Mouse (Mus musculus) neural tube, embryonic 14.5 days (tissue): ENCODE data around the gene Gnat3. TPM values are rescaled to one million over a fixed set of nuclear protein-coding genes. Genes with fewer than 3 reads are reported as not detected.

Source experiments
- ATAC-seq: fragments of 200-750 bp; cut with Nextera tagmentation; 2 replicates; pipeline ENCODE4 v1.8.0; 2017; ENCODE audit warnings: low read depth, mild to moderate bottlenecking, moderate TSS enrichment, moderate library complexity
- H3K27ac ChIP-seq: fragments of 300-500 bp; sonication (generic); 2 replicates; pipeline ENCODE4 v1.5.1; 2014; ENCODE audit warnings: low read depth, mild to moderate bottlenecking, control low read depth, low read length, moderate library complexity, mixed read lengths
- H3K27me3 ChIP-seq: fragments of 300-500 bp; sonication (generic); 2 replicates; pipeline ENCODE4 v1.6.1; 2014; ENCODE audit warnings: low read length; ENCODE audit not compliant: control insufficient read depth, insufficient read depth
- H3K36me3 ChIP-seq: fragments of 300-500 bp; sonication (generic); 2 replicates; pipeline ENCODE4 v1.6.1; 2014; ENCODE audit warnings: low read length, mixed read lengths; ENCODE audit not compliant: control insufficient read depth, insufficient read depth
- H3K4me1 ChIP-seq: fragments of 300-500 bp; sonication (generic); 2 replicates; pipeline ENCODE4 v1.6.1; 2014; ENCODE audit warnings: low read length; ENCODE audit not compliant: control insufficient read depth, insufficient read depth
- H3K4me2 ChIP-seq: fragments of 300-500 bp; sonication (generic); 2 replicates; pipeline ENCODE4 v1.6.1; 2014; ENCODE audit warnings: mild to moderate bottlenecking, low read depth, low read length, control low read depth
- H3K4me3 ChIP-seq: fragments of 300-500 bp; sonication (generic); 2 replicates; pipeline ENCODE4 v1.5.1; 2014; ENCODE audit warnings: low read depth, low read length, control low read depth, mixed read lengths
- H3K9ac ChIP-seq: fragments of 300-500 bp; sonication (generic); replicated peaks from 2 replicates; pipeline ENCODE4 v1.6.1; 2014; ENCODE audit warnings: low read depth, mild to moderate bottlenecking, control low read depth, low read length, mixed read lengths
- H3K9me3 ChIP-seq: fragments of 300-500 bp; sonication (generic); 2 replicates; pipeline ENCODE4 v1.6.1; 2016; ENCODE audit warnings: low read length; ENCODE audit not compliant: control insufficient read depth
- WGBS: fragments of 180-500 bp; shearing (Covaris S2); extraction: QIAGEN DNeasy Blood & Tissue Kit; methylation state at CpG from one replicate; pipeline ENCODE4 v1.1.7; 2014; 5-methylcytosine and 5-hydroxymethylcytosine counted together
- polyA plus RNA-seq: library from polyadenylated mRNA; unstranded; fragments of >200 nt; fragmentation: Nextera tagmentation; extraction: Ambion mirVana; gene quantifications from 2 replicates; pipeline ENCODE4 v1.2.1, GENCODE M21; 2014

The Gnat3 gene
- polyA plus RNA-seq, 1 experiment from 2014 or later = not detected

DNA sequence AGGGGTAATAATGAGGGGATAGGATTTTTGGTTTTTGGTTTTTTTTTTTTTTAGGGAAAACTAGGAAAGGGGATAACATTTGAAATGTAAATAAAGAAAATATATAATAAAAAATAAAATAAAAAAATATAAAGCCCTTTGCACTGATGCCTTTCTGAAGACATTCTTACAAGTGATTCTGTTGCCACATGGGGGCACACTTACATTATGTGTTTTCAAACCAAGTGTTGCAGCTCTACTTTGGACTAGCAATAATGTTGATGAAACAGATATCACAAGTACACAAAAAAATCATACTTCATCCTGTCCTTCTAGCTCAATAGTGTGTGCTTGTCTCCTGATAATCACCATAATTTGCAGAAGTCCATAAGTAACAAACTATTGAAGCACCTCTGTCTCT is 61.0 kb downstream of the Gnat3 start:
- H3K27me3 ChIP-seq = no peaks in the 10 kb centered on the region
- H3K27ac ChIP-seq = no peak overlapping the region
- H3K4me1 ChIP-seq = no peaks in the 10 kb centered on the region
- no peaks in the 10 kb centered on the region for H3K36me3 ChIP-seq
- no peak for ATAC-seq
- no peaks in the 10 kb centered on the region for H3K9me3 ChIP-seq
- H3K4me2 ChIP-seq = no peak overlapping the region
- no peak overlapping the region for H3K9ac ChIP-seq
- H3K4me3 ChIP-seq = no peak overlapping the region

- 87% methylated on average over 3 of the region's 3 CpGs for WGBS
- no peak for ATAC-seq
- H3K9ac ChIP-seq = no peak overlapping the region
Measured at GRCm38 (mm10) chr5:18027531-18027930, 65.2 kb downstream of the Gnat3 start.

GRCm38 (mm10) chr5:18035848-18036638 is 73.7 kb downstream of the Gnat3 start:
- Histone ChIP-seq H3K9ac (no peak overlapping the region), H3K9me3 (no peaks in the 10 kb centered on the region; the same call in 1 of the 2 replicates), H3K4me1 (no peaks in the 10 kb centered on the region), H3K27me3 (no peaks in the 10 kb centered on the region), H3K4me2 (no peak overlapping the region), H3K4me3 (no peak overlapping the region), H3K27ac (no peak overlapping the region), H3K36me3 (no peaks in the 10 kb centered on the region)
- ATAC-seq = no peak
- 85% methylated on average over 14 of the region's 14 CpGs for WGBS

More at GRCm38 (mm10) chr5:18027531-18027930, 65.2 kb downstream of the Gnat3 start:
- no peaks in the 10 kb centered on the region for H3K27me3 ChIP-seq
- H3K4me1 ChIP-seq = no peaks in the 10 kb centered on the region
- no peak overlapping the region for H3K4me2 ChIP-seq
- H3K36me3 ChIP-seq = no peaks in the 10 kb centered on the region
- no peak overlapping the region for H3K4me3 ChIP-seq
- no peaks in the 10 kb centered on the region for H3K9me3 ChIP-seq
- no peak overlapping the region for H3K27ac ChIP-seq

- no peak overlapping the region for H3K4me2 ChIP-seq
- WGBS = 3% methylated on average over 2 of the region's 2 CpGs
- peak; percentile 28; the same call in 1 of the 2 replicates for ATAC-seq
- H3K4me1 ChIP-seq = no peaks in the 10 kb centered on the region
- no peak overlapping the region for H3K27ac ChIP-seq
- no peaks in the 10 kb centered on the region for H3K27me3 ChIP-seq
- no peaks in the 10 kb centered on the region for H3K36me3 ChIP-seq
- no peaks in the 10 kb centered on the region for H3K9me3 ChIP-seq
- H3K4me3 ChIP-seq = no peak overlapping the region
- no peak overlapping the region for H3K9ac ChIP-seq
Measured at GRCm38 (mm10) chr5:18043022-18043421, 80.7 kb downstream of the Gnat3 start.

- H3K27me3 ChIP-seq = no peaks in the 10 kb centered on the region
- H3K9ac ChIP-seq = no peak overlapping the region
- no peak overlapping the region for H3K4me3 ChIP-seq
- H3K27ac ChIP-seq = no peak overlapping the region
- no peak overlapping the region for H3K4me2 ChIP-seq
- 93% methylated on average over 1 of the region's 1 CpGs for WGBS
- no peaks in the 10 kb centered on the region for H3K36me3 ChIP-seq
- no peak for ATAC-seq
- H3K4me1 ChIP-seq = no peaks in the 10 kb centered on the region
- no peaks in the 10 kb centered on the region for H3K9me3 ChIP-seq
Measured at GRCm38 (mm10) chr5:18048841-18049240, 86.5 kb downstream of the Gnat3 start.

GRCm38 (mm10) chr5:18055323-18055722 is 93.0 kb downstream of the Gnat3 start:
- H3K9me3 ChIP-seq = no peaks in the 10 kb centered on the region
- H3K4me1 ChIP-seq = no peaks in the 10 kb centered on the region
- no peak overlapping the region for H3K27ac ChIP-seq
- WGBS = 45% methylated on average over 2 of the region's 2 CpGs
- no peak overlapping the region for H3K4me2 ChIP-seq
- no peaks in the 10 kb centered on the region for H3K27me3 ChIP-seq
- ATAC-seq = peak; percentile 44; the same call in 1 of the 2 replicates
- no peaks in the 10 kb centered on the region for H3K36me3 ChIP-seq
- H3K4me3 ChIP-seq = no peak overlapping the region
- no peak overlapping the region for H3K9ac ChIP-seq

Other genes starting within 250 kb of the Gnat3 start
- gene Cd36, start 73.7 kb upstream of the Gnat3 start, polyA plus RNA-seq = 0.46 and 3.1 TPM in 2 replicates